Mouse (Mus musculus): ENCODE measurements around the gene Ifna9. TPM values are rescaled to one million over a fixed set of nuclear protein-coding genes. Genes with fewer than 3 reads are reported as not detected.

Ifna9 gene
- polyA plus RNA-seq, 1 experiment = not detected

GRCm38 (mm10) chr4:88550161-88550945 is 41.8 kb downstream of the Ifna9 start:
- Histone ChIP-seq H3K36me3 (ENCODE audit: control insufficient read depth, insufficient read depth, low read length) (no peaks in the 10 kb centered on the region), H3K4me1 (ENCODE audit: control insufficient read depth, insufficient read depth, low read length) (no peaks in the 10 kb centered on the region; the same call in 1 of the 2 replicates), H3K27ac (ENCODE audit: insufficient read depth, low read depth, low read length) (no peak overlapping the region), H3K27me3 (replicated peaks; ENCODE audit: control insufficient read depth, insufficient read depth, low read length) (no peaks in the 10 kb centered on the region; the same call in 1 of the 2 replicates), H3K4me3 (ENCODE audit: insufficient read depth, low read depth, low read length) (peak overlapping the region; percentile 47)
- TF ChIP-seq POLR2A (IDR thresholded peaks at IDR 0.05; ENCODE audit: low read depth, low read length) (no peak), CTCF (conservative IDR thresholded peaks at IDR 0.05; ENCODE audit: insufficient read depth, insufficient read length, low read depth, low read length) (peak; percentile 96)
- WGBS = 18% methylated on average over 22 of the region's 22 CpGs
- DNase-seq = peak; percentile 88

DNA sequence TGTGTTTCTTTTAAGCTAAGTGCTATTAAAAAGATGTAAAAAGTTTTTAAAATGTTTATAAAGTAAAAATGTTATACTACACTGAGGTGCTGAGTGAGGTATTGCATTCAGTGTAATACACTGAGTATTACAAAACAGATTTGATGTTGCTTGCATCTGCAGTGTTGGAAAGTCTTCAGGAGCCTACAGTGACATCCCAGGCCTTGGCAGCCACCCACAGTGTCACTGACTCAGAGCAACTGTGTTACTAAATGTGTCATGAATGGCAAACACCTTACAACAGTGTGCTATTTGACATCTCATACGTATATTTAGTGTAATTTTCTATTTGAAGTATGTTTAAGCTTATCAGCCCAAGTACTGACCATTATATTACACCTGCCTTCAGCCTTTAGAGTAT is 44.2 kb downstream of the Ifna9 start:
- no peak for DNase-seq
- 94% methylated on average over 1 of the region's 1 CpGs for WGBS
- Histone ChIP-seq H3K36me3 (ENCODE audit: control insufficient read depth, insufficient read depth, low read length) (no peaks in the 10 kb centered on the region), H3K27ac (ENCODE audit: insufficient read depth, low read depth, low read length) (no peak overlapping the region), H3K27me3 (replicated peaks; ENCODE audit: control insufficient read depth, insufficient read depth, low read length) (no peaks in the 10 kb centered on the region), H3K4me3 (ENCODE audit: insufficient read depth, low read depth, low read length) (no peak overlapping the region), H3K4me1 (ENCODE audit: control insufficient read depth, insufficient read depth, low read length) (no peaks in the 10 kb centered on the region; the same call in 1 of the 2 replicates)
- TF ChIP-seq POLR2A (IDR thresholded peaks at IDR 0.05; ENCODE audit: low read depth, low read length) (no peak), CTCF (conservative IDR thresholded peaks at IDR 0.05; ENCODE audit: insufficient read depth, insufficient read length, low read depth, low read length) (no peak)

GRCm38 (mm10) chr4:88543649-88544234 is 48.4 kb downstream of the Ifna9 start:
- Histone ChIP-seq H3K27ac (ENCODE audit: insufficient read depth, low read depth, low read length) (no peak overlapping the region), H3K4me3 (ENCODE audit: insufficient read depth, low read depth, low read length) (no peak overlapping the region), H3K27me3 (replicated peaks; ENCODE audit: control insufficient read depth, insufficient read depth, low read length) (no peaks in the 10 kb centered on the region), H3K36me3 (ENCODE audit: control insufficient read depth, insufficient read depth, low read length) (no peaks in the 10 kb centered on the region), H3K4me1 (ENCODE audit: control insufficient read depth, insufficient read depth, low read length) (no peaks in the 10 kb centered on the region)
- DNase-seq = peak; percentile 74
- WGBS = 53% methylated on average over 2 of the region's 2 CpGs
- TF ChIP-seq CTCF (conservative IDR thresholded peaks at IDR 0.05; ENCODE audit: insufficient read depth, insufficient read length, low read depth, low read length) (peak; percentile 43), POLR2A (IDR thresholded peaks at IDR 0.05; ENCODE audit: low read depth, low read length) (no peak)

Other genes starting within 250 kb of the Ifna9 start
- gene Hacd4, start 153.5 kb downstream of the Ifna9 start, polyA plus RNA-seq (2012; rRNA removed) = 2.8 and 3.7 TPM in 2 replicates
- not detected in 2 replicates for gene Ifnb1, start 69.6 kb downstream of the Ifna9 start, polyA plus RNA-seq (2012; rRNA removed)
- not detected in 2 replicates for gene Ifna15, start 34.1 kb downstream of the Ifna9 start, polyA plus RNA-seq (2012; rRNA removed)
- gene Ifna14, start 20.6 kb downstream of the Ifna9 start, polyA plus RNA-seq (2012; rRNA removed) = not detected in 2 replicates
- not detected in 2 replicates for gene Ifna12, start 11.0 kb upstream of the Ifna9 start, polyA plus RNA-seq (2012; rRNA removed)
- not detected in 2 replicates for gene C87499, start 42.0 kb upstream of the Ifna9 start, polyA plus RNA-seq (2012; rRNA removed)
- not detected in 2 replicates for gene Ifna13, start 52.1 kb upstream of the Ifna9 start, polyA plus RNA-seq (2012; rRNA removed)
- not detected in 2 replicates for gene Ifna16, start 84.5 kb upstream of the Ifna9 start, polyA plus RNA-seq (2012; rRNA removed)
- not detected in 2 replicates for gene Ifna2, start 91.5 kb upstream of the Ifna9 start, polyA plus RNA-seq (2012; rRNA removed)
- gene Ifnab, start 99.0 kb upstream of the Ifna9 start, polyA plus RNA-seq (2012; rRNA removed) = not detected in 2 replicates
- 0.26 and 0.34 TPM in 2 replicates for gene Gm26566, start 129.4 kb upstream of the Ifna9 start, polyA plus RNA-seq (2012; rRNA removed)
- gene Klhl9, start 130.1 kb upstream of the Ifna9 start, polyA plus RNA-seq (2012; rRNA removed) = 18.1 and 19.2 TPM in 2 replicates
- gene Gm13271, start 162.5 kb upstream of the Ifna9 start, polyA plus RNA-seq (2012; rRNA removed) = not detected in 2 replicates
- 0.10 TPM in 1 of 2 replicates, not detected in the other for gene Gm13283, start 167.7 kb upstream of the Ifna9 start, polyA plus RNA-seq (2012; rRNA removed)
- not detected in 2 replicates for gene Gm13290, start 181.4 kb upstream of the Ifna9 start, polyA plus RNA-seq (2012; rRNA removed)
- not detected in 2 replicates for gene Gm13289, start 184.5 kb upstream of the Ifna9 start, polyA plus RNA-seq (2012; rRNA removed)
- not detected in 2 replicates for gene Gm13272, start 187.5 kb upstream of the Ifna9 start, polyA plus RNA-seq (2012; rRNA removed)
- gene Ifnz, start 189.7 kb upstream of the Ifna9 start, polyA plus RNA-seq (2012; rRNA removed) = 0.08 TPM in 1 of 2 replicates, not detected in the other
- gene Gm13276, start 193.3 kb upstream of the Ifna9 start, polyA plus RNA-seq (2012; rRNA removed) = not detected in 2 replicates
- not detected in 2 replicates for gene Gm13277, start 196.2 kb upstream of the Ifna9 start, polyA plus RNA-seq (2012; rRNA removed)
- gene Gm13278, start 199.2 kb upstream of the Ifna9 start, polyA plus RNA-seq (2012; rRNA removed) = not detected in 2 replicates
- gene Gm13275, start 202.1 kb upstream of the Ifna9 start, polyA plus RNA-seq (2012; rRNA removed) = not detected in 2 replicates
- gene Gm13279, start 205.0 kb upstream of the Ifna9 start, polyA plus RNA-seq (2012; rRNA removed) = not detected in 2 replicates
- not detected in 2 replicates for gene Gm13285, start 207.3 kb upstream of the Ifna9 start, polyA plus RNA-seq (2012; rRNA removed)
- gene Gm13287, start 210.9 kb upstream of the Ifna9 start, polyA plus RNA-seq (2012; rRNA removed) = not detected in 2 replicates
- not detected in 2 replicates for gene Gm13288, start 213.1 kb upstream of the Ifna9 start, polyA plus RNA-seq (2012; rRNA removed)
- not detected in 2 replicates for gene Ifna7, start 223.8 kb upstream of the Ifna9 start, polyA plus RNA-seq (2012; rRNA removed)
- gene Ifna11, start 227.6 kb upstream of the Ifna9 start, polyA plus RNA-seq (2012; rRNA removed) = not detected in 2 replicates
- gene Ifna6, start 235.0 kb upstream of the Ifna9 start, polyA plus RNA-seq (2012; rRNA removed) = not detected in 2 replicates
- not detected in 2 replicates for gene Ifna5, start 243.1 kb upstream of the Ifna9 start, polyA plus RNA-seq (2012; rRNA removed)
- not detected in 2 replicates for gene Ifna4, start 249.5 kb upstream of the Ifna9 start, polyA plus RNA-seq (2012; rRNA removed)